Mouse (Mus musculus) G1E (cell line): ENCODE measurements around the gene Fubp1.

Source experiments
- CTCF ChIP-seq: IDR thresholded peaks from 2 replicates; pipeline ENCODE4 v1.5.1; 2012; ENCODE audit warnings: low read depth, low read length, inconsistent platforms, mixed read lengths
- GATA1 ChIP-seq: IDR thresholded peaks from 2 replicates; pipeline ENCODE4 v1.6.1; 2012; ENCODE audit warnings: borderline replicate concordance, low read length, inconsistent platforms, mixed read lengths
- GATA2 ChIP-seq: IDR thresholded peaks from 2 replicates; pipeline ENCODE4 v1.6.1; 2012; ENCODE audit warnings: low read depth, low read length, inconsistent platforms, borderline replicate concordance
- POLR2AphosphoS5 ChIP-seq: IDR thresholded peaks from 2 replicates; pipeline ENCODE4 v1.6.1; 2012; ENCODE audit warnings: low read depth, low read length, inconsistent platforms; ENCODE audit not compliant: insufficient replicate concordance
- TAL1 ChIP-seq: conservative IDR thresholded peaks from 2 replicates; pipeline ENCODE4 v1.6.1; 2012; ENCODE audit warnings: low read depth, low read length, inconsistent platforms, mixed read lengths

DNA sequence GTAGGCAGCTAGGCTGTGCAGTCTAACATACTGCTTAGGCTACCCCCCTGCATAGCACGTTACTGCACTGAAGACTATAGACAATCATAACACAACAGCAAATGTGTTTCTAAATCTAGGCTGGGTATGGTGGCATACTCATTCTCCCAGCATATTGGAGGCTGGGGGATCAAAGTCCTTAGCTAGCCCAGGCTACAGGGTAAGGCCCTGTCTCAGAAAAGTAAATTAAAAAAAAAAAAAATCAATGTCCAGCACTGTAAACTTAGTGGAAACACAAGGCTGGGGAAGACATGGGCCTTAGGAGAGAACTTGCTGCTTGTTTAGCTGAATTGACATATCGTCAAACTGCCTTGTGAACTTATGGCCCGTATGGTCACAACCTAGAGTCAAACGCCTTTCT, 29.6 kb upstream of the Fubp1 start:
- no peak for TF ChIP-seq CTCF
- TF ChIP-seq TAL1, result no peak
- TF ChIP-seq GATA1, result no peak
- no peak for TF ChIP-seq GATA2
- TF ChIP-seq POLR2AphosphoS5, result no peak
